Mouse (Mus musculus): Measurements from ENCODE around the gene Spef1. TPM values are rescaled to one million over a fixed set of nuclear protein-coding genes. Genes with fewer than 3 reads are reported as not detected.

Gene Spef1
- polyA plus RNA-seq (2017; shearing (Covaris generic)) = 1 to 10 TPM in 1 of 2 experiments, under 1 TPM in 1; 0.69 to 1.9 TPM

DNA sequence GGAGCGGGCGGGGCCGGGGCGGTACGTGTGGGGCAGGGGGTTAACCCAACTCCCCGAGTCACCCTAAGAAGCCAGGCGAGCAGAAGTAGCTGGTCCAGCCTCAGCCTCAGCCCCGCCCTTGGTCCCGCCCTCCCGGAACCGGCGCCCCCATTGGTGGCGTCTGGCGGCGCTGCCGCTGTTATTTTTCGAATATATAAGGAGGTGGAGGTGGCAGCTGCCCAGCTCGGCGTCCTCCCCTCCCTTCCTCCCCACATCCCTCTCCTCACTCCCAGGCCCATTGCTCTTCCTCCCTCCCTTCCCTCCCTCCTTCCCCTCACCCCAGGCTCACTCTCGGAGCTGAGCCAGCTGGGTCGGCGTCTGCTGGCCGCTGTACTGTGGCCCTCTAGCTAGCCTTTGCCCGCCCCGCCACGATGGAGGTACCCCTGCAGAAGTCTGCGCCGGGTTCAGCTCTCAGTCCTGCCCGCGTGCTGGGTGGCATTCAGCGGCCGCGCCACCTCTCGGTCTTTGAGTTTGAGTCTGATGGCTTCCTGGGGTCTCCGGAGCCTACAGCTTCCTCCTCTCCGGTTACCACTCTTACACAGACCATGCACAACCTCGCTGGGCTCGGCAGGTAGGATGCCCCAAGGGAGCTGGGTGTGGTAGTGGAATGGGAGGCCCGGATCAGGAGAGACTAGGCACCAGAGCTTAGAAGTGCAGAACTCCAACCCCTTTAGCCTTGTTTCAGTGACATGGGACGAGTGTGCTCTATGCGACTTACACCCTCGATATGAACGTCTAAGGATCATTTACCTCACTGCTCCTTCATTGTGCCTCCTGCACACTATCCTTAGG, at the start of gene Spef1, which contains the start of gene Cdc25b:
Gene Spef1, minus strand, starts transcription at position 512 of the 831 bp plus-strand sequence.
Gene Cdc25b, plus strand, starts transcription at position 179 of the 831 bp plus-strand sequence.

DNA sequence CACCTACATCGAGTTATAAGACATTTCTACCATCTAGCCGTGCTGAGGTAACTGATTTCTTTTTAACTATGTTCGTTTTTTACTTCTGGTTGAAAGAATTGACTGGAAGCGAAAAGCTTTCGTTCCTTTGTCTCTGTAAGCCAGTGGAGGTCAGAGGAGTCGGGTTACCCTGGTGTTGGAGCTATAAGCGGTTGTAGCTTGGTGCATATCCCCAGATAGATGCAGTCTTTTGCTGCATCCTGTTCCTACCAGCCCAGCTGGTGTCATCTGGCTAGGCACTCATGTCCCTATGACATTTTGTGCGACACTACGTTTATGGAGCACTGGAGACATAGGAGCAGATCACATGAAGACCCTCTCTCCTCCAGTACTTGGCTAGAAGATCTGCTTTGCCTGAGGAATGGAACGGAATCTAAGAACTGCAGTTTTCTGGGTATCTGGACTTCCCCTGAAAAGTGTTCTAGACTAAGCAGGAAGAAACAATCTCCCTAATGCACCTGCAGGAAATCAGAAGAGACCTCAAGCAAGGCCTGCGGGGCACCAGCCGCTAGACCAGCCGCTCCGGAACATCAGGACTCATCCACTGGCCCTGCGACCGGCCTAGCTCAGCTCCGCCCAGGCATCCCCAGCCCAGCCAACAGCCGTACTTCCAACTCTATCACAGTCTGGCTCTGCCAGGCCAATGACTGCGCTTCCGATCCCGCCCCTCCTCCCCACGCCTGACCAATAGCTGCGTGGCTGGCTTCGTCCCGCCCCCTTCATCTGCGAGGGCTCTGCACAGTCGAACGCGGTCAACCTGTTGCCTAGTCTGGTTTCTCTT, 46.4 kb upstream of the Spef1 start, which contains the start of gene Mavs:
Gene Mavs, plus strand, starts transcription at position 757 of the 820 bp plus-strand sequence.

DNA sequence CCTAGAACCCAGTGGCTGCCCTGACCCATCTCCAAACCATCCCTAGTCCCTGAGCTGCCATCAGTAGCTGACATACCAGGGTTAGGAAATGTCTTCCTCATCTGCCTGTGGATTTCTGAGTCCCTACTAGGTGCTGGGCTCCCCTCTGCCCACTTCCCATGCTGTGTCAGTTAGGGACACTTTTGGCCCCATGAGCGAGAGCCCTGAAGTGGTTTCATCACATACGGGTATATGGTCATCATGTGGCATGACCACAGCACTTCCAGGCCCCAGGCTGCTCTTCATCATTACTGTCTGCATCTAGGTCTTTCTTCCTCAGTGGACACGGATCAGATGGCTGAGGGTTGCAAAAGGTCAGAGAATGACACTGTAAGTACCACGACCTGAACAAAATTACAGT, 19.7 kb upstream of the Spef1 start, which contains the start of gene Ap5s1:
Gene Ap5s1, plus strand, starts transcription at position 301 of the 400 bp plus-strand sequence.

DNA sequence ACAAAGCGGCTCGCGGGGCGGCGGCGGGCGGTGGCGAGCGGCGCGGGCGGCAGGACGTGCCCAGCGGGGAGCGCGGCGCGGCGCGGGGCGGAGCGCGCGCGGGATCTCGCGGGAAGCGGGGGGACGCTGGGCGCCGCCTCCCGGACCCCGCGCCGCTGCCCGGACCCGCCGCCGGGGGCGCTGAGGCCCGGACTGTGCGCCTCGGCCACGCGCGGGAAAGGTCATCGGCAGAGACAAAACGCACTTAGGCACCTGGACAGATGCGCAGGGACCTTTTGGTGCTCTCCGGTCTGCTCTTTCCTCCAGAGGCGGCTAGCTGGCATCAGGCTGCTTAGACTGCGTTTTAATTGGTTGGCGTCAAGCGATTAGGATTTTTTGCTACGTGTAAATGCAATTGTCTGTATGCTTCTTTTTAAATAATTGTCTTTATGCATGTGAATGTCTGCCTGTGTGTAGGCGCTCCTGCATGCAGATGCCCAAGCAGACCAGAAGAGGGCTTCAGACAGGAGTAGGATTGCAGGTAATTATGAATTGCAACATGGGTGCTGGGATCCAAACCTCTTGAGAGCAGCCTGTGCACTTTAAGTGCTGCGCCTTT, 7.0 kb downstream of the Spef1 start, which contains the start of gene Cenpb:
Gene Cenpb, minus strand, starts transcription at position 78 of the 598 bp plus-strand sequence.

DNA sequence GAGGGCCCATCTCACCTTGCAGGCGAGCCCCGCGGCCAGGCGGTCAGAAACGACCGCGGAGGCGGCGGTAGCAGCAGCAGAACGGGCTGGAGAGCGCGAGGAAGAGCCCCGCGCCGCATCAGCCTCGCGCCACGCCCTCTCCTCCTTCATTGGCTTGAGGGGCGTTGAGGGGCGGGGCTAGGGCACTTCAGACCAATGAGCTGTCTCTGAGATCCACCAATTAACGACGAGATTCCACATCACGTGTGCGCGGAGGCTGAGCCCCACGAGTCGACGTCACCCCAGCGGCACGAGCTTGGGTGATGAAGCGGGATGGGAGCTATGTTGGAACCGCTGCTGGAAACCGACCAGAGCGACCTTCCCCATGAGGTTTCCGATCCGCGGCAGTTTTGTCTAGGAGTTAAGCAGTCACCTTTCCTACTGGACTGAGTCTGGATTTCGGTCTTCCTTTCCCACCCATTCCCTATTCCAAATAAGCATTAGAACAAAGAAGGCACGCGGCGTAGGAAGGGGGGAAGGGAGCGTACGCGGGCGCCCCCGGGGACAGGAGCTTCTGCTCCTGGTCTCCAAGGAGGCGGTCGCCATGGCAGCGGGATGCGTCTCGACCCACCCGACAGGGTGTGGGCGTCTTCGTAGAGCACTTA, 27.0 kb downstream of the Spef1 start, which contains the start of gene 1700037H04Rik:
Gene 1700037H04Rik, minus strand, starts transcription at position 144 of the 644 bp plus-strand sequence.

DNA sequence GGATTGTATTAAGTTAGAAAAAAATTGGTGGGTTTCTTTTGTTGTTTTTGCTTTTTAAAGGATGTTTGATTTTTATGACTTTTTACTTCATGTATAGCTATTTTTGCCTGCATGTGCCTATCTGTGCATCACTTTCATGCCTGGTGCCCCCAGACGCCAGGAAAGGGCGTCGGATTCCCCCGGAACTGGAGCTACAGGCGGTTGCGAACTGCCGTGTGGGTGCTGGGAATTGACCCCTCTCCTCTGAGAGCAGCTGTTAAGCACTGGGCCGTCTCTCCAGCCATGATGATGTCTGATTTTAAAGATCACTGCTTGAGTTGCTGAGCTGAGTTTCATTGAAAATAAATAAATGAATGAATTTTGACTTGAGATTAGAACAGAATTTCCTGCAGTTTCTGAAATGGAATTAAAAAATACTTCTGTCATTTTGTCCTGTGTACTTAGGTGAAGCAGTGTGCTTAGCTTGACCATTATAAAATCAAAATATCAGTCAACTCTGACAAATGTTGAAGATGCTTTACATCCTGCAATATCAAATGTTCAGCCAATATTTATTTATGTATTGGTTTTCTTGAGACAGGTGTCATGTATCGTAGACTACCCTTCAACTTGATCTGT, 54.0 kb downstream of the Spef1 start, which contains the start of gene Gm11037:
Gene Gm11037, plus strand, starts transcription at position 568 of the 618 bp plus-strand sequence.

DNA sequence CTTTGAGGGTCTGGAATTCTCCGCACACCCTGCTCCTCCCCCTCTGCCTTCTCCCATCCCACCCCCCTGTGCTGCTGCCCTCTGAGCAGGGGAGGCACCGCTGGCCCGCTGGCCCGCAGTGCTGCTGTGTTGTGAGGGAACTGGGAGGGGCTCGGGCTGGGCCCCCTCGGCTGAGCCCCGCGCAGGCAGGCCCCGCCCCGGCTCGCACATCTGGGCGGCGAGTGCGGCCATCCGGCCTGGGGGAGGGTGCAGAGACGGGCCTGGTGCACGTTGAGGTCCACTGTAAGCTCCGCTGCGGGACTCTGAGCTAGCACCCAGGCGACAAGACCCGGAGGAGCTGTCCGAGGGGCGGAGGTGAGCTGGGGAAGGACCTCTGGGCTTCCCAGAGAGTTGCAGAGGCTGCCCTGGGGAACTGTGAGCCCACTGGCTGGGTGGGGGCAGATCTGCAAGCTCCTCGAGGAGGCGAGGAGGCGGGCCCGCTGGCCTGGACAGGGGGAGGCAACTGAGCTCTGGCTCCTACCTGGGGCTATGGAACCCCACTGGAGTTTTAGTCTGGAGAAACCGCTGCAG, 59.8 kb downstream of the Spef1 start, which contains the start of gene Hspa12b:
Gene Hspa12b, plus strand, starts transcription at position 120 of the 570 bp plus-strand sequence.

Other genes with a start within 250 kb of the Spef1 start
- 1 to 10 TPM in 1 of 2 experiments, not detected in 1; 1.5 TPM for gene Gfra4, start 144.2 kb downstream of the Spef1 start, polyA plus RNA-seq (2017; shearing (Covaris generic))
- gene Adam33, start 123.5 kb downstream of the Spef1 start, polyA plus RNA-seq (2017; shearing (Covaris generic)) = 1 to 10 TPM in 1 of 2 experiments, under 1 TPM in 1; 0.89 to 2.1 TPM
- 1 to 10 TPM in 1 of 2 experiments, under 1 TPM in 1; 0.18 to 2.0 TPM for gene Siglec1, start 100.5 kb downstream of the Spef1 start, polyA plus RNA-seq (2017; shearing (Covaris generic))
- gene Hspa12b, start 60.0 kb downstream of the Spef1 start, polyA plus RNA-seq (2017; shearing (Covaris generic)) = under 1 TPM; 0.13 to 0.92 TPM
- gene Gm11037, start 53.8 kb downstream of the Spef1 start, polyA plus RNA-seq (2017; shearing (Covaris generic)) = not detected
- 10 to 100 TPM; 29.5 to 41.0 TPM for gene 1700037H04Rik, start 27.2 kb downstream of the Spef1 start, polyA plus RNA-seq (2017; shearing (Covaris generic))
- 10 to 100 TPM in 1 of 2 experiments, 1 to 10 TPM in 1; 7.6 to 11.6 TPM for gene Cenpb, start 7.2 kb downstream of the Spef1 start, polyA plus RNA-seq (2017; shearing (Covaris generic))
- gene Cdc25b, start 333 bp downstream of the Spef1 start, polyA plus RNA-seq (2017; shearing (Covaris generic)) = 100 to 1,000 TPM in 1 of 2 experiments, 10 to 100 TPM in 1; 81.9 to 101 TPM
- 10 to 100 TPM; 21.0 to 28.8 TPM for gene Ap5s1, start 19.8 kb upstream of the Spef1 start, polyA plus RNA-seq (2017; shearing (Covaris generic))
- gene Mavs, start 46.8 kb upstream of the Spef1 start, polyA plus RNA-seq (2017; shearing (Covaris generic)) = 10 to 100 TPM; 16.7 to 23.5 TPM
- gene Pank2, start 75.2 kb upstream of the Spef1 start, polyA plus RNA-seq (2017; shearing (Covaris generic)) = 100 to 1,000 TPM in 1 of 2 experiments, 10 to 100 TPM in 1; 97.9 to 102 TPM
- gene Rnf24, start 165.6 kb upstream of the Spef1 start, polyA plus RNA-seq (2017; shearing (Covaris generic)) = 1 to 10 TPM in 1 of 2 experiments, under 1 TPM in 1; 0.77 to 1.5 TPM